Mouse (Mus musculus): Measurements from ENCODE around the gene Fras1.

DNA sequence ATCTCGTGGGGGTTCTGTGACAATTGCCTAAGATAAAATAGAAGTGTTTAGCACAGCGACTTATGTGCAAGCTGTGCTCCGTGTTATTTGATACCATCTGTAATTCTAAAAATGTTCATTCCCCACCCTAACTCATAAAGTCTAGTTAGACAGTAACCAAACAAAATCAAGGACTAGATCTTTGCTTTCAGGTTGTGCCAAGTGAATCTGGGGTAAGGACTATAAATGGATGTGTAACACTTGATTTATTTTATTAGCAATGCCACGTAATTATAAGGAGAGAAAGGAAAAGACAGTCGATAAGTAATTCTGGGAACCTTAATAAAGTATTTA is 42.1 kb upstream of the Fras1 start:
- no peak for TF ChIP-seq EP300 (IDR thresholded peaks at IDR 0.05; ENCODE audit: insufficient read depth, low read depth, low read length)
- no peak for TF ChIP-seq CTCF (IDR thresholded peaks at IDR 0.05)
- TF ChIP-seq POLR2A (IDR thresholded peaks at IDR 0.05; ENCODE audit: insufficient read depth, low read depth, low read length): no peak

All from heart, adult 2 months (tissue).